Mouse (Mus musculus): ENCODE measurements around the gene Dync2li1. TPM values are rescaled to one million over a fixed set of nuclear protein-coding genes. Genes with fewer than 3 reads are reported as not detected.

Gene Dync2li1
- polyA plus RNA-seq, 1 experiment from 2014 or later: 56.9 TPM

DNA sequence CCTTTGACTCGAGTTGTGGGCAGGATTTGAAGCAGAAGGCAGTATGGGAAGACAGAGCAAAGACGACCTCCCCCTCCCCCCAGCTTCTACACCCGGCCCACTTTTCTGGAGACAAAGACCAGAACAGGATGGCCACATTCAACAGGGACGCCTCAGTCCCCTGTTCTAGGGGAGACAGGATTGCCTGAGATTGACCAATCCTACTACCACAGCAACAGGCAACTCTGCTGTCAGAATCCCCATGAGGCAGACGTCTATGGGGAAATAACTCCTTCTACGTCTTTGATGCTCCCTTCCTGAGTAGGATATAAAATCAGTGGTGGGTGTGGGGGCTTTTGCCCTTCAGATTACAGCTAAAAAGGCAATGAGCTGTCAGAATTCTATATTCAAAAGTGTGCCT is 58.0 kb downstream of the Dync2li1 start:
- Histone ChIP-seq H3K4me1 (ENCODE audit: insufficient read depth, low read length) (peaks cover 14% of the 10 kb centered on the region), H3K36me3 (ENCODE audit: insufficient read depth, low read length) (no peaks in the 10 kb centered on the region)

DNA sequence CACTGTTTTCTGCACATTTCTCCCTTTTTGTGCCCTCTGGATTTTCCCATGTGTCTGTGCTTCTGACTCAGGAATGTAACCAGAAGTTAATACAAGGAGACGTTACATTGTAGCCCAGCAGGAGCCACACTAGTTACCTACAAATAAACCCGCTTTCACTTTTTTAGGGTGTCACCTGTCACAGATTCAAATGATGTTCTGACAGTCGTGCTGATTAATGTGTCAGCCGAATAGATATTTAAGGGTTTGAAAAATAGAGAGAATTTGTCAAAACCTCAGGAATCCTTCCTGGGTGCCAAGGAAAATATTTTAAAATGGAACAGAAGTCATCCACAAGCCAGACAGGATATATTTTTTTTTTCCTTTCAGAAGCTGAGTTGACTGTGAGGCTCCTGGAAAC is 59.0 kb downstream of the Dync2li1 start:
- no peak overlapping the region for H3K4me2 ChIP-seq (replicated peaks; ENCODE audit: low read depth, low read length)
- H3K36me3 ChIP-seq (ENCODE audit: insufficient read depth, low read length): no peaks in the 10 kb centered on the region
- H3K27ac ChIP-seq (ENCODE audit: low read length): no peak overlapping the region
- H3K9ac ChIP-seq (replicated peaks; ENCODE audit: low read length): no peak overlapping the region
- H3K4me3 ChIP-seq (ENCODE audit: low read length): no peak overlapping the region
- no peak for ATAC-seq (ENCODE audit: low FRiP score, low TSS enrichment)
- H3K4me1 ChIP-seq (ENCODE audit: insufficient read depth, low read length): peaks cover 14% of the 10 kb centered on the region
- no peaks in the 10 kb centered on the region for H3K9me3 ChIP-seq (ENCODE audit: low read length)
- no peaks in the 10 kb centered on the region for H3K27me3 ChIP-seq (ENCODE audit: insufficient read depth, low read length)
- WGBS: 65% methylated on average over 4 of the region's 4 CpGs

More for the DNA sequence above, 58.0 kb downstream of the Dync2li1 start:
- no peak overlapping the region for H3K4me3 ChIP-seq (ENCODE audit: low read length)
- no peak overlapping the region for H3K27ac ChIP-seq (ENCODE audit: low read length)
- H3K9ac ChIP-seq (replicated peaks; ENCODE audit: low read length): no peak overlapping the region
- no peak; the same call in 1 of the 2 replicates for ATAC-seq (ENCODE audit: low FRiP score, low TSS enrichment)
- WGBS: 26% methylated on average over 6 of the region's 6 CpGs
- H3K4me2 ChIP-seq (replicated peaks; ENCODE audit: low read depth, low read length): no peak overlapping the region
- no peaks in the 10 kb centered on the region for H3K27me3 ChIP-seq (ENCODE audit: insufficient read depth, low read length)
- no peaks in the 10 kb centered on the region for H3K9me3 ChIP-seq (ENCODE audit: low read length)

DNA sequence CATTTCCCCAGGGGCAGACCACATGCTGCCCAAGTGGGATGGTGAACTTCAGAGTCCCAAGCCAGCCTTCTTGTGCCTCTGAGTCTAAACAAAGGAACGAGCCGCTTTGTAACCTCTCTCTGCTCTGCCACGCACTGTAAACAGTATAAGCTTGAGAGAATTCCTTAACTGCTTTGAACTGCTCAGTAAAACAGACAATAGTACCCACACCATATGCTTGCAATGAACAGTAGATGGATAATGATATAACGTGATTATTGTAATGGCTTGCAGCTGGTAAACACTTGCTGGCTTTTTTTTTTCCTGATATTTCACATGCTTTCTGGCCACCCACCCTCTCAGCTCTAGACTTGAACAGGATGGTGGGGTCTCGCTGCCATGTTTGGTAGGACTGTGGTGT is 61.7 kb downstream of the Dync2li1 start:
- H3K9me3 ChIP-seq (ENCODE audit: low read length): no peaks in the 10 kb centered on the region
- H3K27ac ChIP-seq (ENCODE audit: low read length): no peak overlapping the region
- H3K4me3 ChIP-seq (ENCODE audit: low read length): no peak overlapping the region
- H3K9ac ChIP-seq (replicated peaks; ENCODE audit: low read length): no peak overlapping the region
- WGBS: 70% methylated on average over 5 of the region's 5 CpGs
- no peaks in the 10 kb centered on the region for H3K27me3 ChIP-seq (ENCODE audit: insufficient read depth, low read length)
- H3K4me1 ChIP-seq (ENCODE audit: insufficient read depth, low read length): peaks cover 11% of the 10 kb centered on the region
- no peak for ATAC-seq (ENCODE audit: low FRiP score, low TSS enrichment)
- no peaks in the 10 kb centered on the region for H3K36me3 ChIP-seq (ENCODE audit: insufficient read depth, low read length)
- H3K4me2 ChIP-seq (replicated peaks; ENCODE audit: low read depth, low read length): no peak overlapping the region

DNA sequence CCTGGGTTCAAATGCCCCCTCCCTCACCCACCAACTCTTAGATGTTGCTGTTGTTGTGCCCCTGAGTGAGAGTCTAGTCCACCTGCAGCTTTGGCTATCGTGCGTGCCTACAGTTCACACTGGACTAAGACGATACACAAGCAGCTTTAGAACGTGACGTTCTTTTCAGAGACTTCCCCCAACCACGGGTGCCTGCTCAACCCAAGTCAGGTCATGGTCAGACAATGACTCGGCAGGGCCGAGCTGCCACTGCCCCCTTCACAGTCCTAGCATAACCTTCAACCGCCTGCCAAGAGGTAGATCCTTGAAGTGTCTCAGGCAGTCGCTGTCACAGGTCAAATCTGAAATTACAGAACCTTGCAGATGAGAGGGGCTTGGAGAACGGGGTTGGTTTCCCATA is 62.5 kb downstream of the Dync2li1 start:
- H3K9me3 ChIP-seq (ENCODE audit: low read length): no peaks in the 10 kb centered on the region
- no peak overlapping the region for H3K4me2 ChIP-seq (replicated peaks; ENCODE audit: low read depth, low read length)
- peaks cover 10% of the 10 kb centered on the region for H3K4me1 ChIP-seq (ENCODE audit: insufficient read depth, low read length)
- WGBS: 90% methylated on average over 11 of the region's 11 CpGs
- ATAC-seq (ENCODE audit: low FRiP score, low TSS enrichment): no peak
- H3K9ac ChIP-seq (replicated peaks; ENCODE audit: low read length): no peak overlapping the region
- H3K27me3 ChIP-seq (ENCODE audit: insufficient read depth, low read length): no peaks in the 10 kb centered on the region
- H3K36me3 ChIP-seq (ENCODE audit: insufficient read depth, low read length): no peaks in the 10 kb centered on the region
- H3K27ac ChIP-seq (ENCODE audit: low read length): no peak overlapping the region
- no peak overlapping the region for H3K4me3 ChIP-seq (ENCODE audit: low read length)

DNA sequence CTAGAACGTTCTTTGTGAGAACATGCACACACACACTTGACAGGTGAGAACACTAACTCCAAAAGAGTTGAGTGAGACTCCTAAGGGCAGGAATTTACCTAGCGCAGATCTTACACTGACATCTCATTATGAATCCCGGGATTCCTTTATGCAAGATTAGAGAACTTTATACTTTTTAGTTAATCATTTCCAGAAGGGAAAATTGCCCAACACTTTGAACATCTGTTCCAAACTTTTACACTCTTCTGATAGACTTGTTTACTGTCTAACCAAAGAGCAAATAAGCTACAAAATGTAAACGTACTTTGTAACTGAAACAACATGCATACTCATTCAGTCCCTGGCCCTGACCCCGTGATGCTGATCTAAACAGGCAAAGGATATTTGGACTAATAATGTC is 63.0 kb downstream of the Dync2li1 start:
- Histone ChIP-seq H3K9me3 (ENCODE audit: low read length) (no peaks in the 10 kb centered on the region), H3K4me1 (ENCODE audit: insufficient read depth, low read length) (0 out of 2 replicates have a peak, but pooled peaks cover 5% of the 10 kb centered on the region), H3K27me3 (ENCODE audit: insufficient read depth, low read length) (no peaks in the 10 kb centered on the region), H3K4me3 (ENCODE audit: low read length) (no peak overlapping the region), H3K36me3 (ENCODE audit: insufficient read depth, low read length) (no peaks in the 10 kb centered on the region), H3K9ac (replicated peaks; ENCODE audit: low read length) (no peak overlapping the region), H3K27ac (ENCODE audit: low read length) (no peak overlapping the region), H3K4me2 (replicated peaks; ENCODE audit: low read depth, low read length) (no peak overlapping the region)
- 77% methylated on average over 5 of the region's 5 CpGs for WGBS
- ATAC-seq (ENCODE audit: low FRiP score, low TSS enrichment): no peak

DNA sequence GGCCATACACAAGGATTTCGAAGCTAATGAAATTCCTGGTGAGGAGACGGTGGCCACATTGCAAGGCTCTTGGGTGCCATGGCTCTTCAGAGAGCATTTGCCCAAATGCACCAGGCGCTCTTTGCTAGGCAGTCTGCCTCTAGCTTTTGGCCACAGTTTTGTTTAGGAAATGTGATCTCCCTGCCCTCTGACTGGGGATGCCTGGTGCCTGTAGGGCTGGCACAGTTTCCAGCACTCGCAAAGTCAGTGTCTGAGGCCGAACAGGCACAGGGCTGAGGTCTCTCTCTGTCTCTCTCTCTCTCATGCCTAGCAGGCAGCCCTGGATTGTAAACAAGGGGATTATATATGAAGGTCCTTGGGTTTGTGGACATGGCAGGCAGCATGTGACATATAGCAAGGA is 63.8 kb downstream of the Dync2li1 start:
- WGBS: 67% methylated on average over 5 of the region's 5 CpGs

DNA sequence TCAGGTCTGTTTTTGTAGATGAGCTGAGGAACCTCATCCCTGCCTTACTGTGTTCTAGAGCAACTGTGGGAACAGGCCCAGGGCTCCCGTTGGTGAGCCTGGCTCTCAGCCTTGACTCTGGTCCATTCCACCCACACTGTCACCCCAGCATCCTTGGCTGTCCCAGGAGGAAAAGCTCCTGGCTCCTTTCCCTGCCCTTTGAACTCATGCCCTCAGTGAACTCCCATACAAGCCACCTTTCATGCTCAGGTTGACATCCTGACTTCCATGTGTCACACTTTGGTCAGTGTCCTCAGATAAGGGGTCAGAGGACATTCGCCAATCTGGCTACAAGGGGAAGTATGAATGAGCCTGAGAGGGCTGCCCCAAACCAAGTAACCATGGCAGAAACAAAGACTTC is 67.4 kb downstream of the Dync2li1 start:
- H3K36me3 ChIP-seq (ENCODE audit: insufficient read depth, low read length): no peaks in the 10 kb centered on the region
- H3K4me2 ChIP-seq (replicated peaks; ENCODE audit: low read depth, low read length): no peak overlapping the region
- WGBS: 70% methylated on average over 2 of the region's 2 CpGs
- no peaks in the 10 kb centered on the region for H3K9me3 ChIP-seq (ENCODE audit: low read length)
- no peak overlapping the region for H3K27ac ChIP-seq (ENCODE audit: low read length)
- no peak overlapping the region for H3K4me3 ChIP-seq (ENCODE audit: low read length)
- peaks cover 8% of the 10 kb centered on the region for H3K4me1 ChIP-seq (ENCODE audit: insufficient read depth, low read length)
- no peak overlapping the region for H3K9ac ChIP-seq (replicated peaks; ENCODE audit: low read length)
- H3K27me3 ChIP-seq (ENCODE audit: insufficient read depth, low read length): no peaks in the 10 kb centered on the region
- no peak for ATAC-seq (ENCODE audit: low FRiP score, low TSS enrichment)

More for the DNA sequence above, 63.8 kb downstream of the Dync2li1 start:
- Histone ChIP-seq H3K4me2 (replicated peaks; ENCODE audit: low read depth, low read length) (no peak overlapping the region), H3K9ac (replicated peaks; ENCODE audit: low read length) (no peak overlapping the region), H3K4me1 (ENCODE audit: insufficient read depth, low read length) (0 out of 2 replicates have a peak, but pooled peaks cover 2% of the 10 kb centered on the region), H3K27me3 (ENCODE audit: insufficient read depth, low read length) (no peaks in the 10 kb centered on the region), H3K4me3 (ENCODE audit: low read length) (no peak overlapping the region), H3K36me3 (ENCODE audit: insufficient read depth, low read length) (no peaks in the 10 kb centered on the region), H3K27ac (ENCODE audit: low read length) (no peak overlapping the region), H3K9me3 (ENCODE audit: low read length) (no peaks in the 10 kb centered on the region)
- ATAC-seq (ENCODE audit: low FRiP score, low TSS enrichment): no peak

DNA sequence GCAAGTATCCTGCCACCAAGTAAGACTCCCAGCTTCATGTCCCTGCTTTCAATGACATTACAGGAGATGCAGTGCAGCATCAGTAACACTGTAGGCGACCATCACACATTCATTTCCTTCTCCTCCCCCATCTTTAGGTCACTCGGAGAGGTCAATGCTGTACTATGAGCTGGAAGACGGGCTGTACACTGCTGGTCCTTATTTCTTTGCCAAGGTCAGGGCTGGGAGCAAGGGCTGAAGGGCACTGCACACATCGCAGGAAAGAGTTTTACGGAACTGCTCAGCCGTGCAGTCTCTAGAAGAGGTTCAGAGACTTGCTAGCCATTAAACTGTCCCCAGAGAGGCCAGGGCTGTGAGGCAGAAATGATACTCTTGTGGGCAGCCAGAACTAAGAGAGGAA is 70.2 kb downstream of the Dync2li1 start:
- H3K27ac ChIP-seq (ENCODE audit: low read length): no peak overlapping the region
- no peaks in the 10 kb centered on the region for H3K9me3 ChIP-seq (ENCODE audit: low read length)
- H3K27me3 ChIP-seq (ENCODE audit: insufficient read depth, low read length): no peaks in the 10 kb centered on the region
- H3K36me3 ChIP-seq (ENCODE audit: insufficient read depth, low read length): no peaks in the 10 kb centered on the region
- 17% methylated on average over 6 of the region's 6 CpGs for WGBS
- H3K4me2 ChIP-seq (replicated peaks; ENCODE audit: low read depth, low read length): no peak overlapping the region
- no peak overlapping the region for H3K9ac ChIP-seq (replicated peaks; ENCODE audit: low read length)
- H3K4me3 ChIP-seq (ENCODE audit: low read length): no peak overlapping the region
- H3K4me1 ChIP-seq (ENCODE audit: insufficient read depth, low read length): peaks cover 11% of the 10 kb centered on the region
- ATAC-seq (ENCODE audit: low FRiP score, low TSS enrichment): peak; percentile 59

DNA sequence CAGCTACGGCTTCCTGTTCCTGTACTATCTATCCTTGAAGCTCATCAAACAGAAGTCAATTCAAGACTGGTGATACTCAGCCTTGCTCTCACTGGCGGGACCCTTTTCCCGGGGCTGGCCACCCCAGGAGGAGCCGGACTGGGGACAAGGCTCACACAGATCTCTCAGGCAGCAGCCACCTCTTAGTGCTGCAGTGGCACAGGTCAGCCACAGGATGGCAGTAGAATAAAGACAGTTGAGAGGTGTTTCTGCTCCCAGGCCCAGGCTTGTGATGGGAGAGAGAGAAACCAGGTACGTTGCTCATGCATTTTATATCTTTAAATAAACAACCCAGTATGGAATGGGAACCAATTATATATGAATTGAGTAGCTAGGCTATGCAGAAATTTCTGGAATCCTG is 72.4 kb downstream of the Dync2li1 start:
- H3K27ac ChIP-seq (ENCODE audit: low read length): no peak overlapping the region
- no peaks in the 10 kb centered on the region for H3K36me3 ChIP-seq (ENCODE audit: insufficient read depth, low read length)
- H3K27me3 ChIP-seq (ENCODE audit: insufficient read depth, low read length): no peaks in the 10 kb centered on the region
- 28% methylated on average over 5 of the region's 5 CpGs for WGBS
- H3K4me2 ChIP-seq (replicated peaks; ENCODE audit: low read depth, low read length): no peak overlapping the region
- H3K9ac ChIP-seq (replicated peaks; ENCODE audit: low read length): no peak overlapping the region
- H3K4me3 ChIP-seq (ENCODE audit: low read length): no peak overlapping the region
- H3K9me3 ChIP-seq (ENCODE audit: low read length): no peaks in the 10 kb centered on the region
- peak; percentile 10; the same call in 1 of the 2 replicates for ATAC-seq (ENCODE audit: low FRiP score, low TSS enrichment)
- H3K4me1 ChIP-seq (ENCODE audit: insufficient read depth, low read length): peaks cover 24% of the 10 kb centered on the region
